Mouse (Mus musculus) erythroblast, embryonic 14.5 days (primary cell): Measurements from ENCODE around the gene Vstm5.

Experiments
- GATA1 ChIP-seq: IDR thresholded peaks from 2 replicates; pipeline ENCODE4 v1.6.1; 2012; ENCODE audit warnings: low read length, inconsistent platforms, mixed read lengths
- TAL1 ChIP-seq: IDR thresholded peaks from 3 replicates; pipeline ENCODE4 v1.6.1; 2012; ENCODE audit warnings: low read length, inconsistent platforms, mixed read lengths

DNA sequence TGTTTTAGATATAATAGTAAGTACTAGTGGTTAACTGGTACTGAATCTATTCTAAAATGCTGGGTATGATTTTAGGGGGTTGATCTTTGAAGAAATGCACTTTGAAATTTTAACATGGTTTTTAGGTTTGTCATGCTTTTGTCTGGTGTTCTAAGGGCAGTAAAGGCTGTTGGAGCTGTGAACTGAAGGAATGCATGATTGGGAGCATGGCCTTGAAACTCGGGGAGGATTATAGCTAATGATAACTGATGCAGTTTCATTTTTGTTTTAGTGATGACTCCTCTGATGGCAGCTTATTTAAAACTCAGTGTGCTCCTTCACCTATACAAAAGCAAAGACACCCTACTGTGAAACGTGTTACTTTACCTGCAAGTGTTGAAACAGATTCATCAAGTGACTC, 69.4 kb downstream of the Vstm5 start:
- no peak for TF ChIP-seq TAL1
- no peak for TF ChIP-seq GATA1
